Mouse (Mus musculus): ENCODE data around the gene Sync.

DNA sequence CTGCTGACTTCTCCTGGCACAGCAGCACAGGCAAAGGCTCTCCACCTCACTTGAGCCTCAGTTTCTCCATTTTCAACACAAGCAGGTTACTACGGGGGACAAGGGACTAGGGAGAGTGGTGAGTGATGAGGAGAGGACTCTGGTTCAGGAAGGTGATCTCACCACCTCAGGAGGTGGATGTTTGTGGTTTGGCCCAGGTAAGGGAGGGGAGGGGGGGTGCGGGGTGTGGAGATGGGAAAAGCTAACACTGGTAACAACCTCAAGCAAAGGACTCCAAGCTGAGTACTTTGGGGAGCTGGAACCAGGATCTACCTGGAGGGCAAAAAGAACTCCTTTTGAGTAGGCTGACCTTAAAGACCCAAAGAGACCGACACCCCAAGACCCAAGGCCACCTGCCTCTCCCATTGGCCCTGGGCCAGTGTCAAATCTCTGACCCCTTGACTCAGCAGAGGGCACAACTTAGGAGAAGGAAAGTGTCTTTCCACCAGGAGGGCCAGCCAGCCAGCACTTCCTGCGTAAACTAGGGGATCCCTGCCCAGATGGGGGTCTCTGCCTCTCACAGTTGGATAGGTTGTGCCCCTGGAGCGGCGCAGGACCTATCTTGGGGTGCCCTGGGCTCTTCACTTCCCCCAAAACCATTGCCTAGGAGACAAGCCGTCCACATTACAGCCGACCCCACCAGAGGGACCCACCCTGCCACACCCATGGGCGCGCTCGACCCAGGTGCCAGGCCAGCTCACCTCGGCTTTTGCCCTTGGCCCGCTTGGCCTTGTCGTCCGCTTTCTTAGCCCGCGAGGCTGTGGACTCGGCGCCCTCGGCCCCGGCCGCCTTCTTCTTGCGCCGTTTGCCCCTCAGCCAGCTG is 39.8 kb upstream of the Sync start:
- TF ChIP-seq CTCF (IDR thresholded peaks at IDR 0.05; ENCODE audit: control insufficient read depth, insufficient read depth, insufficient replicate concordance, low read depth, low read length) = no peak
- no peak for TF ChIP-seq POLR2A (IDR thresholded peaks at IDR 0.05; ENCODE audit: control insufficient read depth, low read depth, low read length)
